23 mouse cellular contexts compared by ENCODE assay signal in the genomic region with DNA sequence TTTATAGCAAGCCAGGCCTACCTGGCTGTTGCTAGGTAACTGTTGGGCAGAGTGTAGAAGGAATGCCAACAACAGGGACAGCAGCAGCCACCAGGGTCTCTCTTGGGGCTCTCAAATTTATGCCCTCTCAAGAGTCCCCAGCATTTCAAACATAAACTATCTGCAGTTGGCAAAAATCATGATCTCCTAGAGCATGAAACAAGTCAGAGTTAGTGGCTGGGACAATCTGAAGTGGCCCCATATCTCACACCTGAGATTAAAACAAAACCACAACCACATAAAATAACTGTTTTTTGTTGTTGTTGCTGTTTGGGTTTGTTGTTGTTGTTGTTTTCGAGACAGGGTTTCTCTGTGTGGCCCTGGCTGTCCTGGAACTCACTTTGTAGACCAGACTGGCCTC. TPM values are rescaled to one million over a fixed set of nuclear protein-coding genes. Genes with fewer than 3 reads are reported as not detected.
DNase-seq lines count a peak whose midpoint lies in the region; ATAC-seq and TF ChIP-seq lines count a peak whose summit lies in the region.
"Had no signal": no experiment of that assay in that cellular context is flagged by ENCODE, and none has a peak within 500 bp of the region (broad histone marks: within the 10 kb centered on the region; RNA-seq: fewer than 3 reads in every experiment).

No protein-coding gene starts in this region.

- TF ChIP-seq EP300 in CH12.LX (IDR thresholded peaks at IDR 0.05; ENCODE audit: low read length), result no peak

- in situ Hi-C loops in CH12.LX (cut with MboI; ENCODE audit: low pct_ligation_motif_present, low pct_unique_long_range_greater_than_20kb, low sequenced_read_pairs), result no loop called here

- TF ChIP-seq RAD21 in CH12.LX (IDR thresholded peaks at IDR 0.05; ENCODE audit: low read depth, low read length), result no peak

- WGBS in liver, embryonic 11.5 days, result 92% methylated on average over 1 of the region's 1 CpGs
- WGBS in liver, embryonic 13.5 days (ENCODE audit: insufficient replicate concordance), result 76% methylated on average over 1 of the region's 1 CpGs
- WGBS in forebrain, embryonic 12.5 days, result 95% methylated on average over 1 of the region's 1 CpGs

- no peak overlapping the region for H3K9ac ChIP-seq in liver, embryonic 11.5 days (ENCODE audit: low read depth, low read length)
- peak overlapping the region; percentile 5; the same call in 1 of the 2 replicates for H3K9ac ChIP-seq in CH12.LX (ENCODE audit: insufficient read depth, low read depth)
- H3K9ac ChIP-seq in liver, embryonic 13.5 days, result peak overlapping the region; percentile 55; the same call in 1 of the 2 replicates
- no peak overlapping the region for H3K9ac ChIP-seq in forebrain, embryonic 12.5 days
- H3K9ac ChIP-seq: hindbrain, embryonic 12.5 days had no signal

- H3K9me3 ChIP-seq in liver, embryonic 11.5 days (ENCODE audit: control insufficient read depth, low read length), result no peaks in the 10 kb centered on the region
- H3K9me3 ChIP-seq in CH12.LX (replicated peaks; ENCODE audit: low read length), result peaks cover 3% of the 10 kb centered on the region
- no peaks in the 10 kb centered on the region for H3K9me3 ChIP-seq in liver, embryonic 13.5 days (replicated peaks)
- H3K9me3 ChIP-seq in forebrain, embryonic 12.5 days, result no peaks in the 10 kb centered on the region
- H3K9me3 ChIP-seq: embryonic facial prominence, embryonic 10.5 days; heart, embryonic 13.5 days; hindbrain, embryonic 12.5 days had no signal

- no peak for TF ChIP-seq CTCF in CH12.LX (conservative IDR thresholded peaks at IDR 0.05 in 1 of 2, IDR thresholded peaks at IDR 0.05 in 1 of 2; ENCODE audit: low read depth in 2 of 2, low read length in 2 of 2)

- dilution Hi-C loops in CH12.LX (cut with MboI; ENCODE audit: extremely low pct_ligation_motif_present, extremely low pct_unique_long_range_greater_than_20kb, low sequenced_read_pairs), result no loop called here

- no peak overlapping the region for H3K4me3 ChIP-seq in liver, embryonic 11.5 days (ENCODE audit: low read depth, low read length)
- no peak overlapping the region for H3K4me3 ChIP-seq in CH12.LX (replicated peaks in 1 of 3; ENCODE audit: low read depth in 2 of 3, low read length in 2 of 3, poor library complexity in 1 of 3)
- no peak overlapping the region for H3K4me3 ChIP-seq in liver, embryonic 13.5 days (replicated peaks)
- H3K4me3 ChIP-seq in forebrain, embryonic 12.5 days (replicated peaks), result no peak overlapping the region
- H3K4me3 ChIP-seq: embryonic facial prominence, embryonic 10.5 days; gastrocnemius, adult 2 months; heart, embryonic 13.5 days; hindbrain, embryonic 12.5 days had no signal

- H3K27me3 ChIP-seq in liver, embryonic 11.5 days (replicated peaks; ENCODE audit: control insufficient read depth, insufficient read depth, low read length), result no peaks in the 10 kb centered on the region
- no peaks in the 10 kb centered on the region for H3K27me3 ChIP-seq in CH12.LX (replicated peaks)
- no peaks in the 10 kb centered on the region for H3K27me3 ChIP-seq in liver, embryonic 13.5 days
- no peaks in the 10 kb centered on the region for H3K27me3 ChIP-seq in forebrain, embryonic 12.5 days
- H3K27me3 ChIP-seq: heart, embryonic 13.5 days; hindbrain, embryonic 12.5 days had no signal

- no peak overlapping the region for H3K27ac ChIP-seq in liver, embryonic 11.5 days (ENCODE audit: low read depth, low read length)
- peak overlapping the region; percentile 88; the same call in 1 of the 2 replicates for H3K27ac ChIP-seq in CH12.LX (ENCODE audit: insufficient read depth, low read depth)
- peak overlapping the region; percentile 97 for H3K27ac ChIP-seq in liver, embryonic 13.5 days
- no peak overlapping the region for H3K27ac ChIP-seq in forebrain, embryonic 12.5 days
- H3K27ac ChIP-seq: embryonic facial prominence, embryonic 10.5 days; gastrocnemius, adult 2 months; hindbrain, embryonic 12.5 days had no signal

- H3K4me1 ChIP-seq in liver, embryonic 11.5 days (replicated peaks; ENCODE audit: control insufficient read depth, insufficient read depth, low read length), result peaks cover 42% of the 10 kb centered on the region
- peaks cover 24 to 64% of the 10 kb centered on the region in 2 experiments for H3K4me1 ChIP-seq in CH12.LX (ENCODE audit: control insufficient read depth in 1 of 2, insufficient read depth in 2 of 2)
- H3K4me1 ChIP-seq in liver, embryonic 13.5 days (replicated peaks), result peaks cover 88% of the 10 kb centered on the region
- H3K4me1 ChIP-seq in forebrain, embryonic 12.5 days, result no peaks in the 10 kb centered on the region; the same call in 1 of the 2 replicates
- H3K4me1 ChIP-seq: embryonic facial prominence, embryonic 10.5 days had no signal

- ATAC-seq in liver, embryonic 11.5 days (replicated peaks; ENCODE audit: low FRiP score), result no peak
- no peak for ATAC-seq in liver, embryonic 13.5 days (ENCODE audit: low read depth)
- ATAC-seq in forebrain, embryonic 12.5 days (ENCODE audit: low FRiP score), result no peak
- ATAC-seq: forebrain, embryonic 14.5 days had no signal

- DNase-seq in liver, embryonic 11.5 days (ENCODE audit: low spot score), result peak; percentile 11
- DNase-seq in liver (no peak), CH12.LX (ENCODE audit: extremely low read depth) (no peak)
- no peak for DNase-seq in liver, embryonic 13.5 days
- DNase-seq in naive thymus-derived CD4-positive, alpha-beta T cell, adult 2 months (ENCODE audit: low read depth), result peak; percentile 41
- DNase-seq in cerebellum, postnatal 10 days, result no peak
- DNase-seq: adrenal gland, adult 2 months; adrenal gland, postnatal 25 days; cerebellum, adult 18-20 months; cerebellum, adult 9-11 months; gastrocnemius, adult 2 months; gastrocnemius, postnatal 25 days; heart, postnatal 4 days had no signal

- H3K36me3 ChIP-seq in liver, embryonic 11.5 days (ENCODE audit: control insufficient read depth, insufficient read depth, low read length), result no peaks in the 10 kb centered on the region
- H3K36me3 ChIP-seq in CH12.LX (replicated peaks in 1 of 2; ENCODE audit: control insufficient read depth in 1 of 2, insufficient read depth in 1 of 2, low read length in 1 of 2), result no peaks in the 10 kb centered on the region
- no peaks in the 10 kb centered on the region for H3K36me3 ChIP-seq in liver, embryonic 13.5 days
- H3K36me3 ChIP-seq in forebrain, embryonic 12.5 days (replicated peaks), result no peaks in the 10 kb centered on the region
- H3K36me3 ChIP-seq: embryonic facial prominence, embryonic 10.5 days; heart, embryonic 13.5 days; hindbrain, embryonic 12.5 days had no signal

- H3K79me2 ChIP-seq in CH12.LX (replicated peaks; ENCODE audit: control insufficient read depth, extremely low read depth, insufficient read depth, poor library complexity, severe bottlenecking), result no peaks in the 10 kb centered on the region

- H3K4me2 ChIP-seq in liver, embryonic 11.5 days, result no peak overlapping the region
- no peak overlapping the region; the same call in 1 of the 2 replicates for H3K4me2 ChIP-seq in CH12.LX (ENCODE audit: insufficient read depth, low read depth, poor library complexity, severe bottlenecking)
- H3K4me2 ChIP-seq in liver, embryonic 13.5 days, result no peak overlapping the region
- H3K4me2 ChIP-seq in forebrain, embryonic 12.5 days, result no peak overlapping the region
- H3K4me2 ChIP-seq: hindbrain, embryonic 12.5 days had no signal

- no peak for TF ChIP-seq POLR2A in CH12.LX (IDR thresholded peaks at IDR 0.05; ENCODE audit: low read depth, low read length)

TF ChIP-seq in CH12.LX, 34 proteins besides CTCF, POLR2A, EP300 and RAD21:
- TF ChIP-seq RCOR1 (conservative IDR thresholded peaks at IDR 0.05; ENCODE audit: low read depth, low read length), result no peak
- no peak for TF ChIP-seq BHLHE40 (IDR thresholded peaks at IDR 0.05; ENCODE audit: low read depth, low read length)
- no peak for TF ChIP-seq MEF2A (IDR thresholded peaks at IDR 0.05; ENCODE audit: borderline replicate concordance, low read depth, low read length)
- no peak for TF ChIP-seq MAZ (IDR thresholded peaks at IDR 0.05; ENCODE audit: low read depth, low read length)
- TF ChIP-seq NELFE (IDR thresholded peaks at IDR 0.05; ENCODE audit: low read depth, low read length), result no peak
- TF ChIP-seq MXI1 (IDR thresholded peaks at IDR 0.05; ENCODE audit: low read depth, low read length), result no peak; the same call in 1 of the 2 replicates
- TF ChIP-seq USF1 (IDR thresholded peaks at IDR 0.05; ENCODE audit: low read depth, low read length), result no peak

RNA-seq across cellular contexts. Expression of gene Agfg1, which starts 8.5 kb away (rescaled TPM):
- 47.6 and 58.7 TPM in 2 replicates for polyA plus RNA-seq in liver, embryonic 11.5 days (2014; fragmentation: Nextera tagmentation; extraction: Ambion mirVana)
- total RNA-seq in CH12.LX (2012; rRNA removed) (59.0 and 66.9 TPM in 2 replicates), CH12.LX (2014; rRNA removed) (124 and 127 TPM in 2 replicates)
- polyA plus RNA-seq in CH12.LX (2012; ENCODE audit: insufficient read length, low read depth), result 94.0 and 106 TPM in 2 replicates
- polyA plus RNA-seq in liver, embryonic 13.5 days (2015; fragmentation: Nextera tagmentation; extraction: Ambion mirVana), result 47.2 and 53.9 TPM in 2 replicates
- 39.5 and 41.8 TPM in 2 replicates for polyA plus RNA-seq in forebrain, embryonic 12.5 days (2016; fragmentation: Nextera tagmentation; extraction: Ambion mirVana)

RNA-seq across cellular contexts. Expression of gene Gm47791, which starts 59.7 kb away (rescaled TPM):
- polyA plus RNA-seq in liver, embryonic 11.5 days (2014; fragmentation: Nextera tagmentation; extraction: Ambion mirVana), result not detected in 2 replicates
- not detected in 2 replicates for total RNA-seq in CH12.LX (2012; rRNA removed)
- not detected in 2 replicates for total RNA-seq in CH12.LX (2014; rRNA removed)
- polyA plus RNA-seq in CH12.LX (2012; ENCODE audit: insufficient read length, low read depth), result not detected in 2 replicates
- not detected in 2 replicates for polyA plus RNA-seq in liver, embryonic 13.5 days (2015; fragmentation: Nextera tagmentation; extraction: Ambion mirVana)
- polyA plus RNA-seq in forebrain, embryonic 12.5 days (2016; fragmentation: Nextera tagmentation; extraction: Ambion mirVana), result not detected in 2 replicates
- total RNA-seq: adrenal gland, adult 2 months; adrenal gland, postnatal 25 days; ES-E14; gastrocnemius, adult 2 months; gastrocnemius, postnatal 25 days; granulocyte monocyte progenitor cell, adult 5-6 weeks; heart, postnatal 4 days had no signal
- polyA plus RNA-seq: adrenal gland, adult 2 months; embryonic facial prominence, embryonic 10.5 days; embryonic facial prominence, embryonic 14.5 days; forebrain, embryonic 14.5 days; heart, embryonic 13.5 days; heart, postnatal 0 days; hindbrain, embryonic 12.5 days; hindbrain, embryonic 16.5 days had no signal

Comparison
In these comparisons a context has a peak if more than half of its experiments do, and no peak if none do; other contexts are left out.
1. DNase-seq: peak in liver, embryonic 11.5 days (single experiment) and naive thymus-derived CD4-positive, alpha-beta T cell, adult 2 months (single experiment); none in liver (single experiment), CH12.LX (single experiment), liver, embryonic 13.5 days (single experiment) and cerebellum, postnatal 10 days (0 of 2).
2. H3K27ac ChIP-seq: peak in CH12.LX (single experiment) and liver, embryonic 13.5 days (single experiment); none in liver, embryonic 11.5 days (single experiment) and forebrain, embryonic 12.5 days (single experiment).
3. H3K9ac ChIP-seq: peak in CH12.LX (single experiment) and liver, embryonic 13.5 days (single experiment); none in liver, embryonic 11.5 days (single experiment) and forebrain, embryonic 12.5 days (single experiment).